Mouse (Mus musculus) spleen, adult 12 weeks (tissue): Measurements from ENCODE around the gene Usp38.

Experiments used
- DNase-seq: peaks from one replicate; pipeline ENCODE4 v3.0.0; 2022; ENCODE audit warnings: low spot score

Gene Usp38

DNA sequence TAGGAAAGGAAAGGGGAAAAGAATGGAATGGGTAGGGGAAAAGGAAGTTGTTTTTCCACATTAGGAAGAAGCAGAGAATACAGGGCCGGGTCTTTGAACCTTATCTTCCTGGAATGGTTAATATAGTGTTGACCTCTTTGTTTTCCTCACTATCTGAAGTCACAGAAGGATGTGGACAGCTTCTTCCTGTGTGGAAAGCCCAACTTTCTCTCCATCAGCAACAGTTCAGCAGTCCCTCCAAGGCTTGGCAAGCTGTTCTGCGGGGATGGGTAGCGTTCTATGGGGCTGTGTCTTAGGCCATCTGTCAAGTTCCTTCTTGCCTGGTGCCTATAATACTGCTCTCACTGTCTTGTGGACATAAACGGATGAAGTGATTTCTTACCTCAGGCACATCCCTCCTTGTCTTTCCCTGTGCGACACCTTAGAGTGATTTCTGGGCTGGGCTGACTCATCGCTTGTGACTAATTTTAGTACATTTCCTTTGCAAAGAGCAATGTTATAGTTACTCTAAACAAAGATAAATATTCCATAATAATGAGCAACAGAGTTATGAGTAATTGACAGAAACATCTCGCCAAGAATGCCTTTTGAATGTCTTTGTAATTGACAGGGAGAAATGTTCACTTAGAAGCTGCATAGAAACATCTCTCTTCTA, 52.7 kb downstream of the Usp38 start:
- no peak for DNase-seq

DNA sequence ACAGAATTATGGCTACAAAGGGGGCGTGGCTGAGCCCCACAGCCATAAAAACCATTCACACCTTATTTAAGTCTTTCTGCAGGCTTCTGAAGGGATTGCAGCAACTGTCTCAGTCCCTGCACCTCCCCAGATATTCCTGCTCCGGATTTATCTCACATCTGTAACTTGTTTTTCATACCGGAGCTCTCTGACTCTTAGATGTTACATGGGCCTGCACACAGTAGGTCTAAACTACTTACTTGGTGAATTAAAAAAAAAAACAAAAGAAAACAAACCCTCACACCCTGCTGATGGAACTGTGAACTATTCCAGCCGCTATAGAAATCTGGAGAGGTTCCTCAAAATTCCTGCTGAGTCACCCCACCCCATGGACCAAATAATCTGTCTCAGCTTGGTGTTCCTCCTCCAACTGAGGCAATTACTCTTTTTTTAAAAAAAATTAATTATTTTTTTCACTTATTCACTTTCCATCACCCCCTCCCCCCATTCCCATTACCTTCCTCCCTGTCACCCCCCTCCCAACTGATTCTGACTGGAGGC, 53.6 kb downstream of the Usp38 start:
- DNase-seq, result no peak

DNA sequence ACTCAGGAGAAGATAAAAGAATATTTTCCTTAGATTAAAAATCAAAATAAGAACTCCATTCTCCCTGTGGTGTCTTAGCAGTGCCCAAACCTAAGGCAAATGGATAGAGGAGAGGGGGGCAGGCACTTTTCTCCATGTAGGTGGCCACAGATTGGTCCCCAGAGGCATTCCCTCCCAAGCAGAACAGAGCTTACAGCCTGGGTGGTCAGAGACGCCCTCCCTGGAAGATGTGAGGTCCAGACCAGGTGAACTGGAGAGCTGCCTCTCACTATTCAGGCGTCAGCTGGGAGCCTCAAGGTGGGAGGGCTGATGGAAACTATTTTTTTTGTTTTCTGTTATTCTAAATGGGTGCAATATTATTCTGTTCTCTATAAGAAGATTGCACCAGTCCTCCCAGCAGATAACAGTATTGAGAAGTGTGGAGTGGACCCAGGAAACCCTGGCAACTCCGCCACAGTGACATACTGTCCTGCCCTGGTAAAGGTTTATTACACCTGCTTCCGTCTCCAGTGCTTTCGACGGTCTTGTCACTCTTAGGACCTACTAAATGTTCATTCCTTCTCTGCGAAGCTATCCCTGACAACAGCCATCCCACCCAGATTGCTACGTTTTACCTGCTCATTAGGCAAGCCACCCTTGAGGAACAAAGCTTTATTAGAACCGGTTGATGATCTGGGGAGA, 55.0 kb downstream of the Usp38 start:
- DNase-seq, result no peak

DNA sequence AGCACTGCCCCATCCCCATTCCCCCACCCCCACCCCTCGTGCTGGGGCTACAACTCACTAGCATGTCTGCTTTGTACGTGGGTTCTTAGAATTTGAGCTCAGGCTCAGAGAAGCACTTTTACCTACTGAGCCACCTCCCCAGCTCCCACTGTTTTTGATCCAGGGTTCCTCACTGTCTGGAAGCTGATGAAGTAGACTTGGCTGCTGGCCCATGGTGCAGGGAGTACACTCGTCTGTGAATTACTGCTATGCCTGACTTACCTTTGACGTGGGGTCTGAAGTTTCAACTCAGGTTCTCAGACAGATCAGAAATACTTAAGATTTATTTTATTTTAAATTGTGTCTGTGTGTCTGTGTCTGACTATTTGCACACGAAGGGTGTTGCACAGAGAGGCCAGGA, 57.0 kb downstream of the Usp38 start:
- no peak for DNase-seq

DNA sequence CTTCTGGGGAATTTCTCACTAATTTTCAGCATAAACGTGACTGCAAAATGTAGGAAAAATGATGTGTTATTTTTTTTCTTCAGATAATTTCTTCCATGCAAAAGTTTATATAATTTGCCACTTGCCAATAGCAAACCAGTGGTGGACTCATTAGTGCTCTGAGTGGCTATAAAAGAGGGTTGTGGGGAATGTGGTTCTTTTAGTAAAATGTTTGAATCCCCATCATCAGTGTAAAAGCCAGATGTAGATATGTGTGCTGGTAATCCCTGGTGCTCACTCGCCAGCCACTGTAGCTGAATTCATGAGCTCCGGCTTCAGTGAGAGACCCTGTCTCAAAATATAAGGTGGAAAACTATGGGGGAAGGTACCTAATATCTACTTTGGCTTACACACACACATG, 61.8 kb downstream of the Usp38 start:
- no peak for DNase-seq

DNA sequence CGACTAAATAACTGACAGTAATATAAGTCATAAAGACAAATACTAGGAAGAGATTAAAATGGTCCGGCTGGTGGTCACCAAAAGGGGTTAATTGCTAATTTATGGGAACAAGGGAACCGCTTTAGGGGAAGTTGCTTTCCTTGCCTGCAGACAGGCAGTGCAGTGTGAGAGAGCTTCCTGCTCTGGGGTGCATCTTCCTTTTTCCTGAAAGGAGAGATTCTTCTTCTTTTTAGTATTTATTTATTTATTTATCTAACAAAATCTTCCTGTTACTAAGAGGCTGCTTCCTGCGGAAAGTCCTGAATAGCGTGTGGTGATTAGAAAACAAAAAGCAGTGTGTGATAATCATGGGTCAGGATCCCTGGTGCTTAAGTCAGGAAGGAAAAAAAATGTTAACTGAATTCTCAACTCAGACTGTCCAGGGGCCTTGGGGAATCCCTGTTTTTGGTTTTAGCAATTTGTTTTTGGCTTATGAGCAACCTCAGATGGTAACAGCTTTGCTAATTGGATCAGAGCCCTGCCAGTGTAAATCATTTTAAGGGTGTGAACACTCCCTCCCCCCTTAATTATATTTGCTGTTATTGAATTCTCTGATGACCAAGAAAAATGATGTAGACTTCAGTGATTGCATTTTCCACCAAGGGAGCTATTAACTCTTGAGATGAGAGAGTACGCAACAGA, 62.4 kb downstream of the Usp38 start:
- DNase-seq, result no peak

DNA sequence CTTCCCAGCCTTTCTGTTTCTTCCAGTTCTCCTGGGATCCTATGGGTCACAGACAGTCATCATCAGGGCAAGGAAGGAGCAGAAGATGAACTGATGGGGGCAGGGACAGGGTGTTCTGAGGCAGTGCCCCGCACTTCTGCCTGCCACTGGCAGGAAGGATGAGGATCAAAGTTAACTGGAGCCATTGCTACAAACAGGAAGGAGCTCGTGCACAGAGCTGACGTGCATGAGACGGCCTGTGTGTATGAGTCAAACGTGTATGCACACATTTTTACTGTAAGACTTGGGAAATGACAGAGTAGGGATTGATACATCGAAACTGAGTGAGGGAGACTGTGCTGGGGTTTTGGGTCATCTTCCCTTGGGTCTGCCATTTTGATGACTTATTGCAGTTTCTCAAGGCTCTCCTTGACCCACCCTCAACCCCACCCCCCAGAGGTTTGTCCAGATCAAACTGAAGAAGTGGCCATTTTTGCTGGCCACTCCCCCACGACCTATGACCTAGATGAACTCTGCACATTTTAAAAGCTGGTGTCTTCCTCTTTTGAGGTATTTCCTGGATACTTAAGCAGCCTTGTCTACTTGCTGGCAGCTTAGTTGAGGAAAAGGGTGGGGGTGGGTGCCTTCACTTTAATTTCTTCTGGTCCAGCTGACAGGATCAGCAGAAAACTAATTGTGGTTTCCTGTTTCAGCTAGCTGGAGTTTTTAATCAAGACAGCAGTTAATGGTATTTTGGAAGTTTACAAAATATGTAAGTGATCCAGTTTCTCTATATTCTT, 66.1 kb downstream of the Usp38 start:
- no peak for DNase-seq

DNA sequence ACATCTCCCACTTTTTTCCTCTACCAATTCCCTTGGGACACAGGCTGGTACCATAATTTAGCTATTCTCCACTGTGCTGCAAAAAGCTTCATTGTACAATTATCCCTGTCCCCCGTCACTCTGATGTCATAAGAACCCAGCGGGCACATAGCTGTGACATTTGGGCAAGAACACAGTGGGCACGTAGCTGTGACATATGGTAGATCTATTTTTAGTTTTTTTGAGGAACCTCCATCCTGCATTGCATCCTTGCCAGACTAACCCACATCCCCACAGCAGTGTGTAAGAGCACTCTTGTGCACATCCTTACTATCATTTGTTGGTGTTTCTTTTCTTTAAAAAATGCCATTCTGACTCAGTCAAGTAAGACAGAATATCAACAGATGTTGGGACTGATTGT, 71.0 kb downstream of the Usp38 start:
- DNase-seq, result no peak

DNA sequence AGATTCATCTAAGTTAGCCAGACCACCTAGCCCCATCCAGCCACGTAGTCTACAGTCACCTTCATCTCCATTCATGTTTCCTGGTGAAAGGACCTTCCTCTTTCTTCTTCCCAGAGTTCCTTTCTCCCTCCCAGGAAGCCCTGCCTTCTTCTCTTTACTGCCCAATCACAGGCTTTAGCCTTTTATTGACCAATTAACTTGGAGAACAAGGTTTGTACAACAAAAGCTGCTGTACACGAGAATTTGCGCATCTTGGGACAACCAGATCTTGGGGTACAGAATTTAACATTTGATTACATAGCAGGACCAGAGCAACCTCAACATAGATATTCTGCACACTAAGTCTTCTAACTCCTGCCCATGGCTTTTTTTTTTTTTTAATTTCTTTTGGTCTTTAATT, 73.1 kb downstream of the Usp38 start:
- no peak for DNase-seq

DNA sequence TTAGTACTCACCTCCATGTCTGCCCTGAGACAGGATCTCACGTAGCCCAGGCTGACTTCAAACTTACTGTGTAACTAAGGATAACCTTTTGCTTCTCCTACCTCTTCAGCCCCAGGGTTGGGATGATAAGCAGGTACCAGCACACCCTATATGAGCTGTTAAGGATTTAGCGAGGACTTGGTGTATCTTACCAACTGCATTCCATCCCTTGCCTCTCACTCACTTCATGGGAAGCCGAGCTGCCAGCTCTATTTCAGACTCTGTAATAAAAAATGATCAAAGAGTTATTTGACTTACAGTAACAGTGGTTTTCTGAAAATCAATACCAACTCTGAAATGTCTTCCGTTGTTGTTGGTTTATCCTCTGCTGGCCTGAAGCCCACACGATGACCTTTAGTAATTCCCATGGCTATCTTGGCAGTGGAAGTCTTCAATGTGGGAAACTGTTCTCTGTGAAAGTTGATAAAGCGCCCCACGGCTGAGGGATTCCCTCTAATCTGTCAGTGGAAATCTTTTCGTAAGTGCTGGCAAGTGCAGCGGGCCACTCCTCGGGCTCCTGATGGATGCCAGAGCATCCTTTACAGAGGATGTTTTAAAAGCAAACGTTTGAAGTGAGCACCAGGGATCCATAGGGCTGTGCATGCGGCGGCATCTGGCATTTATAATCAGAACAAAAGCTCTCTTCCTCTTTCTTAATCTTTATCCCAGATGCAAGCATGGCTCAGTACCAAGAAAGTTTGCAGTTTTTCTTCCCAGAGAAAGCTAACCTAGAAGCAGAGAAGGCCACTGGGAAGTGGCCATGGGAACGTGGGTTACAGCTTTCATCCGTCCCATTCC, 76.7 kb downstream of the Usp38 start:
- no peak for DNase-seq
